Mouse (Mus musculus) gastrocnemius, postnatal 25 days (tissue): ENCODE measurements around the gene Ces2b. TPM values are rescaled to one million over a fixed set of nuclear protein-coding genes. Genes with fewer than 3 reads are reported as not detected.

Experiments used
- total RNA-seq, 2 experiments: library from RNA; stranded (reverse); gene quantifications; 1 replicate in 1 of 2; 2 replicates in 1 of 2; pipeline ENCODE4 v1.2.3; 2021

Gene Ces2b
- total RNA-seq, 2 experiments from 2014 or later, result not detected

Other genes starting within 250 kb of the Ces2b start
- 1 to 10 TPM; 2.8 to 2.9 TPM for gene Pdp2, start 240.1 kb upstream of the Ces2b start, total RNA-seq
- gene Cdh16, start 207.2 kb upstream of the Ces2b start, total RNA-seq, result not detected
- gene Rrad, start 200.2 kb upstream of the Ces2b start, total RNA-seq, result 1 to 10 TPM; 3.8 to 6.2 TPM
- 10 to 100 TPM; 27.3 to 33.1 TPM for gene Ciao2b, start 189.6 kb upstream of the Ces2b start, total RNA-seq
- not detected for gene Ces2a, start 97.6 kb upstream of the Ces2b start, total RNA-seq
- gene Ces2c, start 15.5 kb downstream of the Ces2b start, total RNA-seq, result under 1 TPM; 0.29 to 0.84 TPM
- under 1 TPM in 1 of 2 experiments, not detected in 1; 0.11 TPM for gene Ces2e, start 94.7 kb downstream of the Ces2b start, total RNA-seq
- gene Ces2f, start 115.8 kb downstream of the Ces2b start, total RNA-seq, result not detected
- 1 to 10 TPM in 1 of 2 experiments, under 1 TPM in 1; 0.38 to 1.3 TPM for gene Ces2g, start 130.1 kb downstream of the Ces2b start, total RNA-seq
- not detected for gene Ces2h, start 169.3 kb downstream of the Ces2b start, total RNA-seq
- not detected for gene Ces3a, start 217.0 kb downstream of the Ces2b start, total RNA-seq